Mouse (Mus musculus) neural tube, embryonic 14.5 days (tissue): ENCODE measurements at regions not wholly inside any gene's neighbourhood (a gene's known extent, or its start where the extent isn't known, plus 50 kb on each side); places are given as distances from the start of the nearest gene placed in this dataset.

ENCODE experiments used
- ATAC-seq: fragments of 200-750 bp; cut with Nextera tagmentation; 2 replicates; pipeline ENCODE4 v1.8.0; 2017; ENCODE audit warnings: low read depth, mild to moderate bottlenecking, moderate TSS enrichment, moderate library complexity
- H3K27ac ChIP-seq: fragments of 300-500 bp; sonication (generic); 2 replicates; pipeline ENCODE4 v1.5.1; 2014; ENCODE audit warnings: low read depth, mild to moderate bottlenecking, control low read depth, low read length, moderate library complexity, mixed read lengths
- H3K27me3 ChIP-seq: fragments of 300-500 bp; sonication (generic); 2 replicates; pipeline ENCODE4 v1.6.1; 2014; ENCODE audit warnings: low read length; ENCODE audit not compliant: control insufficient read depth, insufficient read depth
- H3K36me3 ChIP-seq: fragments of 300-500 bp; sonication (generic); 2 replicates; pipeline ENCODE4 v1.6.1; 2014; ENCODE audit warnings: low read length, mixed read lengths; ENCODE audit not compliant: control insufficient read depth, insufficient read depth
- H3K4me1 ChIP-seq: fragments of 300-500 bp; sonication (generic); 2 replicates; pipeline ENCODE4 v1.6.1; 2014; ENCODE audit warnings: low read length; ENCODE audit not compliant: control insufficient read depth, insufficient read depth
- H3K4me2 ChIP-seq: fragments of 300-500 bp; sonication (generic); 2 replicates; pipeline ENCODE4 v1.6.1; 2014; ENCODE audit warnings: mild to moderate bottlenecking, low read depth, low read length, control low read depth
- H3K4me3 ChIP-seq: fragments of 300-500 bp; sonication (generic); 2 replicates; pipeline ENCODE4 v1.5.1; 2014; ENCODE audit warnings: low read depth, low read length, control low read depth, mixed read lengths
- H3K9ac ChIP-seq: fragments of 300-500 bp; sonication (generic); replicated peaks from 2 replicates; pipeline ENCODE4 v1.6.1; 2014; ENCODE audit warnings: low read depth, mild to moderate bottlenecking, control low read depth, low read length, mixed read lengths
- H3K9me3 ChIP-seq: fragments of 300-500 bp; sonication (generic); 2 replicates; pipeline ENCODE4 v1.6.1; 2016; ENCODE audit warnings: low read length; ENCODE audit not compliant: control insufficient read depth
- WGBS: fragments of 180-500 bp; shearing (Covaris S2); extraction: QIAGEN DNeasy Blood & Tissue Kit; methylation state at CpG from one replicate; pipeline ENCODE4 v1.1.7; 2014; 5-methylcytosine and 5-hydroxymethylcytosine counted together

DNA sequence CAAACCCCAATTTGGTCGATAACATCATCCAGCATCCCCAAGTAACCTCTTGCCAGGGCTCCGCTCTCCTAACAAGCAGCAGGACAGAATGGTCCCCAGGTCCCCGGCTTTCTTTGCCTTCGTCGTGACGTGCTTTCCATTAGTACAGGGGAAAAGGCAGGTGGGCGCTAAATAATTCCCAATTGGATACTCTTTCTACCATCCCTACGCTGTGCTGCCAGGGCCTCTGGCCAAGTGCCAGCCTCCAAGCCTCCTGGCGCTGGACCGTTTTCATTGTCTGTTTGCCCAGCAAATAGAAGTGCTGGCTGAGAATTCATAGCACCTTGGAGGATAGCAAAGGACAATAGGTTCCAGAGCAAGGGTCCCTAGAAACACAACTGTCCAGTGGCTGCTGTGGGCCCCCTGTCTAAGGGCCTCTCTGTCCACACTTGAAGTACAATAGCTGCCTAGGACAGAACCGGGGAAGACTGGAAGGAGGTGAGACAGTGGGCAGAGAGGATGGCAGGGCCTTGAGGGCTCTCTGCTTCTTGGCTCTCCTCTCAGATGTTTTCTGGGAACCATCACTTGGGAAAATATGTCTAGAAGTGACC, 298.9 kb downstream of the Bcor start:
- Histone ChIP-seq H3K4me1 (0 out of 2 replicates have a peak, but pooled peaks cover 4% of the 10 kb centered on the region), H3K9ac (no peak overlapping the region), H3K4me2 (no peak overlapping the region), H3K36me3 (no peaks in the 10 kb centered on the region), H3K9me3 (no peaks in the 10 kb centered on the region), H3K27me3 (no peaks in the 10 kb centered on the region), H3K4me3 (no peak overlapping the region), H3K27ac (no peak overlapping the region)
- ATAC-seq, result peak; percentile 54; the same call in 1 of the 2 replicates
- 26% methylated on average over 11 of the region's 11 CpGs for WGBS

DNA sequence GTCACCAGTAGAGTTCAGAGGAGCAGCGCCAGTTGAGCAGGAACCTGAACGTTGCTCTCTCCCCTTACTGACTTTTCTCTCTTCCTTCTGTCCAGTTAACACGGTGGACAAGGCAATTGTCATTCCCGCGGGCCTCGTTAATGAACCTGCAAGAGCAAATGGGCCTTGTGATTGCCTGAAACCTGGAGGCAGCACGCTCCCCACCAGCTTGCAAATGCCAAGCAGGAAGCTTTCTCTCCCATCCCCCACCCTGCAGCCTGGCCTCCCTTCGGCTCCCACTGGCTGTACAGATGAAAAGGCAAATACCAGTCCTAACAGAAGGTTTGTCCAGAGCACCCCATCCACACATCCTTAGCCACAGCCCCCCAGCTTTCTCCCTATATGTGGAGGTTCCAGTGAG, 298.3 kb downstream of the Bcor start:
- no peak overlapping the region for H3K4me3 ChIP-seq
- no peak overlapping the region for H3K27ac ChIP-seq
- 15% methylated on average over 7 of the region's 8 CpGs for WGBS
- H3K36me3 ChIP-seq, result no peaks in the 10 kb centered on the region
- no peak overlapping the region for H3K9ac ChIP-seq
- H3K4me2 ChIP-seq, result no peak overlapping the region
- H3K27me3 ChIP-seq, result no peaks in the 10 kb centered on the region
- ATAC-seq, result no peak
- H3K9me3 ChIP-seq, result no peaks in the 10 kb centered on the region
- H3K4me1 ChIP-seq, result 0 out of 2 replicates have a peak, but pooled peaks cover 4% of the 10 kb centered on the region

DNA sequence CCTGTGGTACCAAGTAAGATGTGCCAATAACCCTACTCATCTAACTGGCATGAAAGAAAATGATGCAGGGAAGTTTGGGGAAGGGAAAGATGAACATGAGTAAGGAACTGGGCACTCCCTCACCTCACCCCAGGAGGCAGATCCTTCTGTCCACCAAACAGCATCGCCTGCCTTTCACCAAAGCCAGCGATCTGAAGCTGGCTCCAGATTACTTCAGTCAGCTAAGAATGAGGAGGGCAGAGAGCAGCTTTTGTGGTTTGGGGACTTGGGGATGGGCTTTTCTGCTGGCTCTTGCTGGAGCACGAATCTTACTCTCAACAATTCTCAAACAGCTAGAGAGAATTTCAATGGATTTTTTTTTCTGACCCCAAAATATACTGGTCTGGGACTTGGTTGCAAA, 297.0 kb downstream of the Bcor start:
- H3K9me3 ChIP-seq, result no peaks in the 10 kb centered on the region
- H3K27ac ChIP-seq, result no peak overlapping the region
- no peak overlapping the region for H3K4me2 ChIP-seq
- no peak for ATAC-seq
- H3K27me3 ChIP-seq, result no peaks in the 10 kb centered on the region
- H3K36me3 ChIP-seq, result no peaks in the 10 kb centered on the region
- WGBS, result 25% methylated on average over 3 of the region's 3 CpGs
- 0 out of 2 replicates have a peak, but pooled peaks cover 4% of the 10 kb centered on the region for H3K4me1 ChIP-seq
- no peak overlapping the region for H3K9ac ChIP-seq
- H3K4me3 ChIP-seq, result no peak overlapping the region

DNA sequence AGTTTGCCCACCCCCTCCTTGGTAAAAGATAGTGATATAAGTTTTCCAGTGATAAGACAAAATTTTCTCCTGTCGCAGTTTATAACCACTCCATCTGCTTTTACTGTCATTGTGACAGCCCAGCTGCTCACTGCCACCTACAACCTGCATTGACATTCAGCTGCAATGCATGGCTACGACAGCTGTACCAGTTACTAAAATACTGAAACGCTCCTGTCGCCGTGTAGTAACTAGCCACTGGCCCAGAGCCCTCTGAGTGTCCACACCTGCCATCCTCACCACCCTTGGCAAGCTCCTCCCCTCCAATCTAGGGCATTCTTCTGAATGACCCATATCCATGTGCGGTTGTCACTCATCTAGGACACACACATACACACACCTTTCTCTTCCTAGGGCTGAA, 286.2 kb downstream of the Bcor start:
- no peaks in the 10 kb centered on the region for H3K4me1 ChIP-seq
- ATAC-seq, result no peak
- H3K9me3 ChIP-seq, result no peaks in the 10 kb centered on the region
- H3K27me3 ChIP-seq, result no peaks in the 10 kb centered on the region
- H3K4me3 ChIP-seq, result no peak overlapping the region
- H3K36me3 ChIP-seq, result no peaks in the 10 kb centered on the region
- H3K27ac ChIP-seq, result no peak overlapping the region
- H3K9ac ChIP-seq, result no peak overlapping the region
- 79% methylated on average over 6 of the region's 6 CpGs for WGBS
- H3K4me2 ChIP-seq, result no peak overlapping the region

DNA sequence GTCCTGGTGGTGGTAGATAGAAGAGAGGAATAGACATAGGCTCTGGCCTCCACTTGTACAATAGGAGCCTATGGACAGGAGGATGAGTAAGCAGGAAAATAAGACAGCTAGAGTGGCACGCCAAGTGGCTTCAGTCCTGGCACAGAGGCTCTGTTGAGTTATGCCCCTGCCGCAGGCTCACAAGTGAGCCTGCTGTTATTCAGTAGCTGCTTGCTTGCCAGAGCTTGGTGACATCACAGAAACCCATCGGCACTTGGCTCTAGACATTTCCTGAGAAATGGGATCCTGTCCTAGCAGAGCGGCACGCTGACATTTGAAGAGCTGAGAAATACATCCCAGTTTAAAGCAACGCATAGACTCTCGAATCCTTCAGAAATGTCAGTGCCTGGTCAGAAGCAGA, 283.5 kb downstream of the Bcor start:
- 85% methylated on average over 7 of the region's 7 CpGs for WGBS
- H3K27ac ChIP-seq, result no peak overlapping the region
- no peak overlapping the region for H3K4me2 ChIP-seq
- H3K36me3 ChIP-seq, result no peaks in the 10 kb centered on the region
- no peak for ATAC-seq
- H3K4me3 ChIP-seq, result no peak overlapping the region
- H3K27me3 ChIP-seq, result no peaks in the 10 kb centered on the region
- H3K9ac ChIP-seq, result no peak overlapping the region
- H3K4me1 ChIP-seq, result no peaks in the 10 kb centered on the region
- no peaks in the 10 kb centered on the region for H3K9me3 ChIP-seq

DNA sequence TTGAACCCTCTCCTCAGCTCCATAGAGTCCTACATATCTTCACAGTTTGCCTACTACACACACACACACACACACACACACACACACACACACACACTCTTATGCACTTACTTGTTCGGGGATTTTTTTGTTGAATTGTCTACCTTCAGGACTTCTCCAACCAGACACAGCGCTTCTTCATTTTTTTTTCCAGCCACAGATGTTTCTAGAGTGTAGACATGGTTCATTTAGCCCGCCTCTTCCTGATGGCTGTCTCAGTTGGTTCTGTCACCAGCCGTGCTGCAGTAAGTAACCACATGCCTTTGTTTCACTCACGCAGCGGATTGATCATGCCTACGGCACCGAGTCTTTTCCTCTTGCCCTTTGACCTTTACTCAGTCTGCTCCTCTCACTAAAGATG, 282.1 kb downstream of the Bcor start:
- no peaks in the 10 kb centered on the region for H3K36me3 ChIP-seq
- no peaks in the 10 kb centered on the region for H3K4me1 ChIP-seq
- no peak for ATAC-seq
- H3K4me2 ChIP-seq, result no peak overlapping the region
- WGBS, result 58% methylated on average over 8 of the region's 8 CpGs
- H3K4me3 ChIP-seq, result no peak overlapping the region
- no peaks in the 10 kb centered on the region for H3K27me3 ChIP-seq
- no peaks in the 10 kb centered on the region for H3K9me3 ChIP-seq
- H3K9ac ChIP-seq, result no peak overlapping the region
- H3K27ac ChIP-seq, result no peak overlapping the region

DNA sequence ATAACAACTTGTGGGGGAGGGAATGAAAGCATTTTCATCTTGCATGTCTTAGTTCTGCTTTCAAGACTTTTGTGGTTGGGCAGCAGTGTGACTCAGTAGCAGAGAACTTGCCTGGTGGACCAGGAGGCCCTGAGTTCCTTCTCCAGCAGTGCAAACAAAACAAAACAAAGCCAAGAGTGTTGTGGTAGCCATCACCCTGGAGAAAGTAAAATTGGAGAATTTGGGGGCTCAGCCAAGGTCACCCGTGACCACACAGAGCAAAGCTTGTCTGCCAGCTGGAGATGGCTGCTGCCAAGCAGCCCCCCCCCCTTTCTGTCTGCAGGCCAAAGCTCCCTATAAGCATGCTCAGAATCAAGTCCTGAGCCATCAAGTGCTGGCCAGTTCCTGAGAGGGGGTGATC, 279.2 kb downstream of the Bcor start:
- H3K9me3 ChIP-seq, result no peaks in the 10 kb centered on the region
- H3K4me2 ChIP-seq, result no peak overlapping the region
- H3K4me3 ChIP-seq, result no peak overlapping the region
- H3K4me1 ChIP-seq, result no peaks in the 10 kb centered on the region
- no peak overlapping the region for H3K27ac ChIP-seq
- whole genome bisulfite sequencing, result 75% methylated on average over 1 of the region's 1 CpGs
- H3K36me3 ChIP-seq, result no peaks in the 10 kb centered on the region
- H3K27me3 ChIP-seq, result no peaks in the 10 kb centered on the region
- peak; percentile 41; the same call in 1 of the 2 replicates for ATAC-seq
- no peak overlapping the region for H3K9ac ChIP-seq

DNA sequence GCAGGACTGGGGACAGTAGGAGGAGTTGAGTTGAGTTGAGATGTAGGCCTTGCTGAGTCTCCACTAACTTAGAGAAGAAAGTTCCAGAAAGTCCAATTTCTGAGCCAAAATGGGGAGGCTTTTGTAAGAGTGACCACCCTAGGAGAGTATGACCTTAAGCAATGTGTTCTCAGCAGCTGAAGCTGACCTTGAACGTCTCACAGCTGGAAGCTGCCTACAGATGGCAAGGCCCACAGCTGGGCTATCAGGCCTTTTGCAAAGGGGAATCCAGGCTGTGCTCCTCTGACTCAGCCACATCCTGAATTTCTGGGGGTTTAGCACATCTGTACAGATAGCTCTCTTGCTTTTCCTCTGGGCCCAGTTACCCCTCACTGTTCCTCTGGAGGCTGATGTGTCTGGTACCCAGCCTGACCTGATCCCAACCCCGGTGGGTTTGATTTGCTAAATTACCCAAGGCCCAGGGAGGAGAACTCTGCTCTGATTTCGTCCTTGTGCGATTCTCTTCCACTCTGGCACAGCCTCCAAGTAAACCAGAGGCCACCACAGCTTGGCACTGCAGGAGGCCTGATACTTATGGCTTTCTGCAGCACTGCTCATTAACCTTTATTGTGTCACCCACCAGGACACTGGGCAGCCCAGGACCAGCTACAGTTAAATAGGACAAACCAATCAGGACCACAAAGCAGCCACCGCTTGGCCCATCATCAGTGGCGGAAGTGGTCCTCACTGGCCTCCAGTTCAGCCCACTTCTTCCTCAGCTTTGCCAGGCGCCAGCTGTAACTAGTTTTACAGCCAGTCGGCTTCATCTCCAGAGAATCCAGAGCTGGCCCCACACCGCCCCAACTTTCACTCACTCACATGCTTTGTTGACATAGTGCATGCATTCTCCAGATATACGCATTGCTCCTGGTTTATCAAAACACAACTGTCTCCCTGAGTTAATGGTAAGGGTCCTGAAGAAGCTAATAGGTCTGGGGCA, 276.1 kb downstream of the Bcor start:
- no peak overlapping the region for H3K4me2 ChIP-seq
- no peaks in the 10 kb centered on the region for H3K4me1 ChIP-seq
- H3K36me3 ChIP-seq, result no peaks in the 10 kb centered on the region
- 47% methylated on average over 10 of the region's 10 CpGs for WGBS
- no peak overlapping the region for H3K4me3 ChIP-seq
- no peak for ATAC-seq
- H3K9me3 ChIP-seq, result no peaks in the 10 kb centered on the region
- no peaks in the 10 kb centered on the region for H3K27me3 ChIP-seq
- no peak overlapping the region for H3K27ac ChIP-seq
- H3K9ac ChIP-seq, result no peak overlapping the region

DNA sequence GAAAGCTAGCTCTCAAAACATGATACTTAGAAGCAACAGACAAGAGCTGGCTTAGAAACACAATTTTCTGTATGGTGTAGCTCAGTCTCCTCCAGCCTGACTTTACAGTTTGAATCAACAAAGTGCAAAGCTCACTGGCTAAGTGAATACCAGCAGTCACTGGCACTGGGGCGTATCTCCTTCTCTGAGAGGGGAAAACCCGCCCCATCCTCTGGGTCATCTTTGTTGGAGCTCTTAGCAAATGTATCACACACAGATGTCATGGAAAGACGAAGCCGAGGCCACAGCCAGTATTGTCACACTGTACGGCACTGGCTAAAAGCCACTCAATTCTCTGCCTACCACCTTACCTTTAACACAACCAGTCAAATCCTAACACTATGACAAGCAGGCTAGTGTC, 267.8 kb downstream of the Bcor start:
- no peaks in the 10 kb centered on the region for H3K9me3 ChIP-seq
- no peaks in the 10 kb centered on the region for H3K36me3 ChIP-seq
- whole genome bisulfite sequencing, result 88% methylated on average over 5 of the region's 5 CpGs
- ATAC-seq, result no peak
- no peak overlapping the region for H3K4me2 ChIP-seq
- H3K9ac ChIP-seq, result no peak overlapping the region
- H3K27me3 ChIP-seq, result no peaks in the 10 kb centered on the region
- H3K4me3 ChIP-seq, result no peak overlapping the region
- no peak overlapping the region for H3K27ac ChIP-seq
- H3K4me1 ChIP-seq, result no peaks in the 10 kb centered on the region
